Mouse (Mus musculus): ENCODE data around the gene Lgals9. TPM values are rescaled to one million over a fixed set of nuclear protein-coding genes. Genes with fewer than 3 reads are reported as not detected.

The Lgals9 gene
- polyA plus RNA-seq, 1 experiment from 2014 or later = 586 TPM

- H3K9ac ChIP-seq (ENCODE audit: low read depth, low read length) = no peak overlapping the region
- H3K4me1 ChIP-seq (replicated peaks; ENCODE audit: control insufficient read depth, insufficient read depth, low read length) = no peaks in the 10 kb centered on the region
- WGBS = 55% methylated on average over 12 of the region's 12 CpGs
- H3K27me3 ChIP-seq (replicated peaks; ENCODE audit: control insufficient read depth, insufficient read depth, low read length) = no peaks in the 10 kb centered on the region
- H3K4me3 ChIP-seq (ENCODE audit: low read depth, low read length) = no peak overlapping the region
- no peak overlapping the region for H3K4me2 ChIP-seq (replicated peaks; ENCODE audit: low read depth)
- no peak for ATAC-seq
- H3K9me3 ChIP-seq (ENCODE audit: control insufficient read depth) = no peaks in the 10 kb centered on the region
- H3K27ac ChIP-seq (ENCODE audit: low read depth, low read length) = no peak overlapping the region
- TF ChIP-seq CTCF (IDR thresholded peaks at IDR 0.05; ENCODE audit: low read depth) = no peak
- H3K36me3 ChIP-seq (ENCODE audit: control insufficient read depth, insufficient read depth) = peaks cover 70% of the 10 kb centered on the region
Measured at GRCm38 (mm10) chr11:79016236-79016635, 31.5 kb upstream of the Lgals9 start.

GRCm38 (mm10) chr11:79015660-79016215 is 31.0 kb upstream of the Lgals9 start:
- TF ChIP-seq CTCF (IDR thresholded peaks at IDR 0.05; ENCODE audit: low read depth) = no peak
- WGBS = 84% methylated on average over 24 of the region's 24 CpGs
- no peak overlapping the region for H3K27ac ChIP-seq (ENCODE audit: low read depth, low read length)
- no peak overlapping the region for H3K9ac ChIP-seq (ENCODE audit: low read depth, low read length)
- no peaks in the 10 kb centered on the region for H3K9me3 ChIP-seq (ENCODE audit: control insufficient read depth)
- no peaks in the 10 kb centered on the region for H3K27me3 ChIP-seq (replicated peaks; ENCODE audit: control insufficient read depth, insufficient read depth, low read length)
- ATAC-seq = no peak
- peaks cover 65% of the 10 kb centered on the region for H3K36me3 ChIP-seq (ENCODE audit: control insufficient read depth, insufficient read depth)
- no peaks in the 10 kb centered on the region for H3K4me1 ChIP-seq (replicated peaks; ENCODE audit: control insufficient read depth, insufficient read depth, low read length)
- no peak overlapping the region for H3K4me2 ChIP-seq (replicated peaks; ENCODE audit: low read depth)
- no peak overlapping the region for H3K4me3 ChIP-seq (ENCODE audit: low read depth, low read length)

GRCm38 (mm10) chr11:79014602-79015325 is 30.0 kb upstream of the Lgals9 start:
- Histone ChIP-seq H3K27ac (ENCODE audit: low read depth, low read length) (peak overlapping the region; percentile 15; the same call in 1 of the 2 replicates), H3K4me3 (ENCODE audit: low read depth, low read length) (no peak overlapping the region), H3K27me3 (replicated peaks; ENCODE audit: control insufficient read depth, insufficient read depth, low read length) (no peaks in the 10 kb centered on the region), H3K4me2 (replicated peaks; ENCODE audit: low read depth) (no peak overlapping the region), H3K4me1 (replicated peaks; ENCODE audit: control insufficient read depth, insufficient read depth, low read length) (no peaks in the 10 kb centered on the region), H3K9ac (ENCODE audit: low read depth, low read length) (no peak overlapping the region), H3K9me3 (ENCODE audit: control insufficient read depth) (no peaks in the 10 kb centered on the region), H3K36me3 (ENCODE audit: control insufficient read depth, insufficient read depth) (peaks cover 55% of the 10 kb centered on the region)
- 65% methylated on average over 15 of the region's 15 CpGs for WGBS
- ATAC-seq = no peak
- TF ChIP-seq CTCF (IDR thresholded peaks at IDR 0.05; ENCODE audit: low read depth) = no peak

GRCm38 (mm10) chr11:79013806-79014205 is 29.1 kb upstream of the Lgals9 start:
- no peak for ATAC-seq
- Histone ChIP-seq H3K36me3 (ENCODE audit: control insufficient read depth, insufficient read depth) (peaks cover 46% of the 10 kb centered on the region), H3K9ac (ENCODE audit: low read depth, low read length) (no peak overlapping the region), H3K27ac (ENCODE audit: low read depth, low read length) (0 out of 2 replicates have a peak overlapping the region, but pooled peaks have one; percentile 15), H3K4me3 (ENCODE audit: low read depth, low read length) (no peak overlapping the region), H3K4me2 (replicated peaks; ENCODE audit: low read depth) (no peak overlapping the region), H3K9me3 (ENCODE audit: control insufficient read depth) (no peaks in the 10 kb centered on the region), H3K27me3 (replicated peaks; ENCODE audit: control insufficient read depth, insufficient read depth, low read length) (no peaks in the 10 kb centered on the region), H3K4me1 (replicated peaks; ENCODE audit: control insufficient read depth, insufficient read depth, low read length) (no peaks in the 10 kb centered on the region)
- 60% methylated on average over 9 of the region's 9 CpGs for WGBS
- no peak for TF ChIP-seq CTCF (IDR thresholded peaks at IDR 0.05; ENCODE audit: low read depth)

GRCm38 (mm10) chr11:79013056-79013455 is 28.3 kb upstream of the Lgals9 start:
- Histone ChIP-seq H3K27me3 (replicated peaks; ENCODE audit: control insufficient read depth, insufficient read depth, low read length) (no peaks in the 10 kb centered on the region), H3K9me3 (ENCODE audit: control insufficient read depth) (no peaks in the 10 kb centered on the region), H3K4me3 (ENCODE audit: low read depth, low read length) (no peak overlapping the region), H3K36me3 (ENCODE audit: control insufficient read depth, insufficient read depth) (peaks cover 39% of the 10 kb centered on the region), H3K9ac (ENCODE audit: low read depth, low read length) (no peak overlapping the region), H3K27ac (ENCODE audit: low read depth, low read length) (no peak overlapping the region), H3K4me2 (replicated peaks; ENCODE audit: low read depth) (no peak overlapping the region), H3K4me1 (replicated peaks; ENCODE audit: control insufficient read depth, insufficient read depth, low read length) (no peaks in the 10 kb centered on the region)
- no peak for TF ChIP-seq CTCF (IDR thresholded peaks at IDR 0.05; ENCODE audit: low read depth)
- ATAC-seq = no peak

- ATAC-seq = no peak
Measured at GRCm38 (mm10) chr11:79012529-79012928, 27.8 kb upstream of the Lgals9 start.

More at GRCm38 (mm10) chr11:79012529-79012928, 27.8 kb upstream of the Lgals9 start:
- Histone ChIP-seq H3K4me2 (replicated peaks; ENCODE audit: low read depth) (no peak overlapping the region), H3K27me3 (replicated peaks; ENCODE audit: control insufficient read depth, insufficient read depth, low read length) (no peaks in the 10 kb centered on the region), H3K4me3 (ENCODE audit: low read depth, low read length) (no peak overlapping the region), H3K27ac (ENCODE audit: low read depth, low read length) (no peak overlapping the region), H3K36me3 (ENCODE audit: control insufficient read depth, insufficient read depth) (peaks cover 34% of the 10 kb centered on the region), H3K4me1 (replicated peaks; ENCODE audit: control insufficient read depth, insufficient read depth, low read length) (no peaks in the 10 kb centered on the region), H3K9me3 (ENCODE audit: control insufficient read depth) (no peaks in the 10 kb centered on the region), H3K9ac (ENCODE audit: low read depth, low read length) (no peak overlapping the region)
- no peak for TF ChIP-seq CTCF (IDR thresholded peaks at IDR 0.05; ENCODE audit: low read depth)
- 92% methylated on average over 2 of the region's 2 CpGs for WGBS

Measured in intestine, postnatal 0 days (tissue).